Mouse (Mus musculus) left cerebral cortex, postnatal 4 days (tissue): ENCODE measurements around the gene Cacng5. TPM values are rescaled to one million over a fixed set of nuclear protein-coding genes. Genes with fewer than 3 reads are reported as not detected.

Source experiments
- DNase-seq: peaks from one replicate; pipeline ENCODE4 v3.0.0-alpha.2; 2022
- intact Hi-C: fragments of 180-260 bp; cut with DNase I; formaldehyde crosslinking; loops from one replicate; pipeline ENCODE4 v1.15.1; 2025
- total RNA-seq, 2 experiments: library from RNA; stranded (reverse); gene quantifications; 2 replicates each; pipeline ENCODE4 v1.2.3; 2021

Cacng5 gene
- 10 to 100 TPM in 1 of 2 experiments, 1 to 10 TPM in 1; 9.7 to 10.7 TPM for total RNA-seq

- peak; percentile 71 for DNase-seq
These were observed at the start of gene Cacng5 for GRCm38 (mm10) chr11:107914634-107915226. Cacng5 (minus strand) TSS chr11:107915055.

GRCm38 (mm10) chr11:107957566-107958350, 42.9 kb upstream of the Cacng5 start:
- intact Hi-C loops = no loop called here
- no peak for DNase-seq

More at GRCm38 (mm10) chr11:107914634-107915226, at the start of gene Cacng5:
- intact Hi-C loops = no loop called here

- peak; percentile 57 for DNase-seq
- intact Hi-C loops = no loop called here
These were observed 40.6 kb upstream of the Cacng5 start for GRCm38 (mm10) chr11:107955191-107956062.

- intact Hi-C loops = no loop called here
- peak; percentile 86 for DNase-seq
These were observed 36.6 kb upstream of the Cacng5 start for GRCm38 (mm10) chr11:107951431-107951830.

- no peak for DNase-seq
- intact Hi-C loops = no loop called here
These were observed 35.8 kb upstream of the Cacng5 start for GRCm38 (mm10) chr11:107950658-107951057.

- intact Hi-C loops = no loop called here
- peak; percentile 51 for DNase-seq
These were observed 35.4 kb upstream of the Cacng5 start for GRCm38 (mm10) chr11:107950211-107950610.

- no peak for DNase-seq
- intact Hi-C loops = no loop called here
These were observed 33.1 kb upstream of the Cacng5 start for GRCm38 (mm10) chr11:107947951-107948350.

GRCm38 (mm10) chr11:107946823-107947222, 32.0 kb upstream of the Cacng5 start:
- no peak for DNase-seq
- intact Hi-C loops = no loop called here

GRCm38 (mm10) chr11:107936929-107937328, 22.1 kb upstream of the Cacng5 start:
- no peak for DNase-seq
- intact Hi-C loops = no loop called here

GRCm38 (mm10) chr11:107931721-107932120, 16.9 kb upstream of the Cacng5 start:
- DNase-seq = no peak
- intact Hi-C loops = no loop called here

- intact Hi-C loops = no loop called here
- DNase-seq = no peak
These were observed 16.4 kb upstream of the Cacng5 start for GRCm38 (mm10) chr11:107931288-107931687.

- no peak for DNase-seq
- intact Hi-C loops = no loop called here
These were observed 14.9 kb upstream of the Cacng5 start for GRCm38 (mm10) chr11:107929712-107930111.

- intact Hi-C loops = no loop called here
- no peak for DNase-seq
These were observed 5.1 kb upstream of the Cacng5 start for GRCm38 (mm10) chr11:107919852-107920508.

GRCm38 (mm10) chr11:107917721-107918235, 2.9 kb upstream of the Cacng5 start:
- DNase-seq = no peak
- intact Hi-C loops = no loop called here

GRCm38 (mm10) chr11:107913317-107913716, 1.5 kb downstream of the Cacng5 start:
- intact Hi-C loops = no loop called here
- no peak for DNase-seq

- DNase-seq = peak; percentile 70
- intact Hi-C loops = no loop called here
These were observed 9.5 kb downstream of the Cacng5 start for GRCm38 (mm10) chr11:107905364-107905763.

- DNase-seq = peak; percentile 61
- intact Hi-C loops = no loop called here
These were observed 10.8 kb downstream of the Cacng5 start for GRCm38 (mm10) chr11:107903966-107904605.

- no peak for DNase-seq
- intact Hi-C loops = no loop called here
These were observed 14.4 kb downstream of the Cacng5 start for GRCm38 (mm10) chr11:107900470-107900869.

GRCm38 (mm10) chr11:107898698-107899097, 16.2 kb downstream of the Cacng5 start:
- no peak for DNase-seq
- intact Hi-C loops = no loop called here

GRCm38 (mm10) chr11:107895635-107896034, 19.2 kb downstream of the Cacng5 start:
- intact Hi-C loops = no loop called here
- DNase-seq = no peak
